Mouse (Mus musculus) CD8-positive naive resting alpha-beta T cell, adult 2 months (primary cell): ENCODE measurements around the gene Rps19bp1.

Experiments used
- DNase-seq, 2 experiments: peaks; one replicate each; pipeline ENCODE4 v3.0.0; 2022; ENCODE audit warnings: low read depth in 2 of 2, low spot score in 2 of 2

The Rps19bp1 gene

DNA sequence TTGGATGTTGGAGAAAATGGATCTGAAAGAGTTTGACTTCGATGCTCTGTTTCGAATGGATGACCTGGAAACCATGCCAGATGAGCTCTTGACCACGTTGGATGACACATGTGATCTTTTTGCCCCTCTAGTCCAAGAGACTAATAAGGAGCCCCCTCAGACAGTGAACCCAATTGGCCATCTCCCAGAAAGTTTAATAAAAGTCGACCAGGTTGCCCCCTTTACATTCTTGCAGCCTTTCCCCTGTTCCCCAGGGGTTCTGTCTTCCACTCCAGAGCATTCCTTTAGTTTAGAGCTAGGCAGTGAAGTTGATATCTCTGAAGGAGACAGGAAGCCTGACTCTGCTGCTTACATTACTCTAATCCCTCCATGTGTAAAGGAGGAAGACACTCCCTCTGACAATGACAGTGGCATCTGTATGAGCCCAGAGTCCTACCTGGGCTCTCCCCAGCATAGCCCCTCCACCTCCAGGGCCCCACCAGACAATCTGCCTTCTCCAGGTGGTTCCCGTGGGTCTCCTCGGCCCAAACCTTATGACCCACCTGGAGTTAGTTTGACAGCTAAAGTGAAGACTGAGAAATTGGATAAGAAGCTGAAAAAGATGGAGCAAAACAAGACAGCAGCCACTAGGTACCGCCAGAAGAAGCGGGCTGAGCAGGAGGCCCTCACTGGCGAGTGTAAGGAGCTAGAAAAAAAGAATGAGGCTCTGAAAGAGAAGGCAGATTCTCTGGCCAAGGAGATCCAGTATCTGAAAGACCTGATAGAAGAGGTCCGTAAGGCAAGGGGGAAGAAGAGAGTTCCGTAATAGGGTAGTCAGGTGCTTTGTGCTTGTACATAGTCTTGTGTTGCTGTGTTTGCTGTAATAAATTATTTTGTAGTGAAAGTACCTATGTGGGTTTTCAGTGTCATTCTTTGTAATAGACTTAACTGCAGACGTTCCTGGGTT, 7.2 kb downstream of the Rps19bp1 start:
- no peak for DNase-seq

DNA sequence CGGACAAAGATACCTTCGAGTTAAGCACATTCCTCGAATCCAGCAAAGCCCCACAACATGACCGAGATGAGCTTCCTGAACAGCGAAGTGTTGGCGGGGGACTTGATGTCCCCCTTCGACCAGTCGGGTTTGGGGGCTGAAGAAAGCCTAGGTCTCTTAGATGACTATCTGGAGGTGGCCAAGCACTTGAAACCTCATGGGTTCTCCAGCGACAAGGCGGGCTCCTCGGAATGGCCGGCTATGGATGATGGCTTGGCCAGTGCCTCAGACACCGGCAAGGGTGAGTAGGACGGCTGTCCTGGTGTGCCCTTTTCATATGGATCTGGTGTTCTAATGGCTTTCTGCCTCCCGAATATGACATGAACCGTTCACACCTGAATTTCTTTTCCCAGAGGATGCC, 7.9 kb downstream of the Rps19bp1 start:
- DNase-seq: no peak

DNA sequence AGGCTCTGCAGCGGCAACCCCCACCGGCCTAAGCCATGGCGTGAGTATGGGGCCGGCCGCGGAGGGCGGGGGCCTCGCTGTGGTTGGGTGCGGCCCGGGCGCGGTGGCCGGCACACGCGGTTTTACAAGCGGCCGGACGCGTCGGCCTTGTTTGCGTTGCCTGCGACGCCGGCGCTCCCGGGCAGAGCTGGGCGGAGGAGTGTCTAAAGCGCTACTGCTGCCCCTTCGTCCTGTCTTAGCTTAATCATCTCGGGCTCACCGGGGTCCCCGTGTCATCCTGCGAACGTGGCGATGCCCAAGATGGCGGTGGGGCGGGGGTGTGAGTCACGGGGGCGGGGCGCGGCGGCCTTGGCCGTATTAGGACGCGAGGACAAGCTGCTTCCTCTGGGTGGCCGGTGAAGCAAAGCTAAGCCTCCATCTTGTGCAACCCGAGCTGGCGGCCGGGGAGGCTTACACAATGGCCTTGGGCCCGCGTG, 8.4 kb downstream of the Rps19bp1 start:
- no peak for DNase-seq

DNA sequence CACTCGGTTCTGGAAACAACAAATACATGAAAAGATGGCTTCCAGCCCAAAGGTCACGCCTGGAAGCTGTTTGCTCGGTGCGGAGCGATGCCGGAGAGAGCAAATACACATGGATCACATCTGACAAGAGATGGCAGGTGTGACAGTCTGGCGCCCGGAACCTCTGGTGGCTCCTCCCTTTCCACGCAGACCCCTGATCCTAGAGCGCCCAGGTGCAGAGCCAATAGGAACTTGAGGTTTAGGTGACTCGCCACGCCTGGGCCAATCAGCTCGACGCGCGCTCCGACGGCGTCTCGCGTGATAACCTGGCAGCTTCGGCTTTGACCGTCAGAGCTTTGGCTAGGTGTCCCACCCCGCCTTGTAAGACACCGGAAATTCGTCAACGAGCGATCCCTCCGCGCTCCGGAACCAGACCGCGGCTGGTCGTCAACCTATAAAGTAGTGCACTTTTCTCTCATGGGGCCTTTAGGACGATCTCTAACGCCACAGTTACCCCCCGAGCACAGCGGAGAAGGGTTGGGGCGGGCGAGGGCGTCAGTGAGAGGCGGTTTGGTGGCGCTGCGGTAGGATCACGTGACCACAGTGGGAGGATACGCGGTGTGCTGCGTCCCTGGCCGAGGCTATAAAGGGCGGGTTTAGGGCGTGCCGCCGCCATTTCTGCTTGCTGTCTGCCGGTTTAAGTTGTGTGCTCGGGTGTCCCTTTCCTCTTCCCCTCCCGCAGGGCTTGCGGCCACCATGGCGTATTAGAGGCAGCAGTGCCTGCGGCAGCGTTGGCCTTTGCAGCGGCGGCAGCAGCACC, 9.1 kb downstream of the Rps19bp1 start, which contains the start of gene Atf4:
Gene Atf4, plus strand, starts transcription at position 338 of the 799 bp plus-strand sequence.
- DNase-seq: peak; percentile 97 to 99

DNA sequence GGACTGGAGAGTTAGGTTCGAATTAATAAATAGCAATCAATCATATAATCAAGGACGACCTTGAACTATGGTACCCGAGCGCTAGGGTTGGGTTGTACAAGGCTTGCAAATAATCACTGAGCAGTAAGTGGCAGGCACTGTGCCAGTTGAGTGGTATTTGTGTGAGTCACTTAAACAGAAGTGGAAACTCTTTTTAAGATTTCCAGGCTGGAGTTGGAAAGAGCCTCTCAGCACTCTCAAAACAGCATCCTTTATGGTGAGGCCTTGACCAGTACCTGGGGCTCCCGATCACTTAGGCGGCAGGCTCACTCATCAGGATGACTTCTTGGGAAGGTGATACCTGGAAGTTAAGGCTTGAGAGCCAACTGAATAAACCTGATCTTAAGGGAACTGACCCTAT, 9.9 kb downstream of the Rps19bp1 start:
- DNase-seq: no peak

DNA sequence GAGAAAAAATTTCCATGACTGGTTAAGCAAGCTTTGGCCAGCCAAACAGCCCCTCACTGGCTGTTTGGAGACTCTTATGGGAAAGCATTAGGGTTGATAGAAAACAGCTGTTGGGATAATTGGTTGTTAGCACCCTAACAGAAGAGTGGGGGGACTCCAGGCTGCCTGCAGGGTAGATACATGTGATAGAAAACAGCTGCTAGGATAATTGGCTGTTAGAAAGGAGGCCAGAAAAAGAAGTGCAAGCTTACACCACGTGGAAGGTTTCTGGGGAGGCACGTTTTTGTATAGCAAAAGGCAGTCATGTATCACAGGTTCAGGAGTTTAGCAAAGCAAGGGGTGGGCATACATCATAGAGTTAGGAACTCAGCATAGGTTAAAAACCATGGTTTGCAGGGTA, 10.6 kb downstream of the Rps19bp1 start:
- no peak for DNase-seq

DNA sequence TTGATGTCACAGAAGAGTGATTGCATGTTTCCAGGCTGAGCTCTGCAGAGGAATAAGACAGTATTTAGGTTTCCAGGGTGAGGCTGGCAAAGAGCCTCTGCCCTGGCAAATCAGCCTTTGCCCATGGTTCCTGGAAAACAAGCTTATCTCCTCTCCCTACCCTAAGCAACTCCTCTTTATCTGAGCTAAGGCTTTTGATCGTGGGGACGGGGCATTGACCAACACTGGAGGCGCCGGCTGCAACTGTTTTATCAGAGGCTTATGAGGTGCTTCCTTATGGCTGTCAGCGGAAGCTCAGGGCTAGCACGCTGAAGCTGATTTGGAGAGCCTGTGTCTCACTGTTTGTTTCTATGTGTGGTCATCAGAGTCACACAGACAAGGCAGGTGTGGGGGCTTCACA, 13.5 kb downstream of the Rps19bp1 start:
- DNase-seq: no peak

DNA sequence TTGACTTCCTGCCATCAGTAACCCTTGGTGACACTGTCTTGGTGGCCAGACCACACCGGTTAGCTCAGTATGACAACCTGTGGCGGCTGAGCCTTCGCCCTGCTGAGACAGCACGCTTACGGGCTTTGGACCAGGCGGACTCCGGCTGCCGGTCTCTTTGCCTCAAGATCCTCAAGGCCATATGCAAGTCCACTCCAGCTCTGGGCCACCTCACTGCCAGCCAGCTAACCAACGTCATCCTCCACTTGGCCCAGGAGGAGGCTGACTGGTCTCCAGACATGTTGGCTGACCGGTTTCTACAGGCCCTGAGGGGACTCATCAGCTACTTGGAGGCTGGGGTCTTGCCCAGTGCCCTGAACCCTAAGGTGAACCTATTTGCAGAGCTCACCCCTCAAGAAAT, 14.4 kb downstream of the Rps19bp1 start:
- no peak for DNase-seq

DNA sequence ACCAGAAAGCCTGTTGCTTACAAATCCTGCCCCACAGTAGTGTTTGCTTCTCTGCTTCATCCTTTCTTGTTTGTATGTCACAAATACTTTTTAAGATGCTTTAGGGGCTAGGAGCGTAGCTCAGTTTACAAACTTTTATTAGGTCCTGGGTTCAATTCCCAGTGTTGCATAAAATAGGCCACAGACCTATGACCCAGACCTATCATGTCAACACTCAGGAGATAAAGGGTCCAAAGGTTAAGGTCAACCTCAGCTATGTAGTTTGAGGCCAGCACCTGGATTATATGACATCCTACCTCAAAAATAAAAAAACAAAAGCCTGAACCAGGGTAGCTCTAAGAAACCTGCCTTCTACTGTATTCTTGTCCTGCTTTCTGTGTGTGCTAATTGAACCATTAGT, 15.5 kb downstream of the Rps19bp1 start:
- DNase-seq: no peak

DNA sequence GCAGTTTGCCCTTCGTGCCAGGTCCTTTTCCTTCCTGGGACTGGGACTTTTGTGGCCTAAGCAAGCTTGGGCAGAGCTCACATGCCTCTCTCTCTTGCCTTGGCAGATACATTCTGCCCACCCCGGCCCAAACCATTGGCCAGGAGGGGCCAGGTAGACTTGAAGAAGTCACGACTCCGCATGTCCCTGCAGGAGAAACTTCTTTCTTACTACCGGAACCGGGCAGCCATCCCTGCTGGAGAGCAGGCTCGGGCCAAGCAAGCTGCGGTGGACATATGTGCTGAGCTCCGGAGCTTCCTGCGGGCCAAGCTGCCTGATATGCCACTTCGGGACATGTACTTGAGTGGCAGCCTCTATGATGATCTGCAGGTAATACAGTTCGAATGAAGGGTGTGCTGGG, 16.0 kb downstream of the Rps19bp1 start:
- DNase-seq: no peak

DNA sequence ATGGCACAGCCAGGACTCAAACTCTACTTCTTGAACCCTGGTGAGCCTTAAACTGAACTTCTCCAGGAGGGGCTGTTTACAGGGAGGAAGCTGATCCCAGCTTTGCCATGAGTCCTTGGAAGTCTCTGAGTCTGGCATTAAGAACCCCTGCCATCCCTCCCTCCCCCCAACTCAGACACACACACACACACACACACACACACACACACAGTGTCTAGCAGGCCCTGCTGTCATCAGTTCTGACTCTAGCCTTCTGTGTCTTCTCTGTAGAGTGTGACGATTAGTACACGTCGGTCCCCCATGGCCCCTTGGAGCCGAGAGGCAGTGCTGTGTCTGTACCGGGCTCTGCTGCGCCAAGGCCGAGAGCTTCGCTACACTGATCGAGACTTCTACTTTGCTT, 28.6 kb downstream of the Rps19bp1 start, which contains the start of gene AC140267.1:
Gene AC140267.1, plus strand, starts transcription at position 301 of the 400 bp plus-strand sequence.
- no peak for DNase-seq

DNA sequence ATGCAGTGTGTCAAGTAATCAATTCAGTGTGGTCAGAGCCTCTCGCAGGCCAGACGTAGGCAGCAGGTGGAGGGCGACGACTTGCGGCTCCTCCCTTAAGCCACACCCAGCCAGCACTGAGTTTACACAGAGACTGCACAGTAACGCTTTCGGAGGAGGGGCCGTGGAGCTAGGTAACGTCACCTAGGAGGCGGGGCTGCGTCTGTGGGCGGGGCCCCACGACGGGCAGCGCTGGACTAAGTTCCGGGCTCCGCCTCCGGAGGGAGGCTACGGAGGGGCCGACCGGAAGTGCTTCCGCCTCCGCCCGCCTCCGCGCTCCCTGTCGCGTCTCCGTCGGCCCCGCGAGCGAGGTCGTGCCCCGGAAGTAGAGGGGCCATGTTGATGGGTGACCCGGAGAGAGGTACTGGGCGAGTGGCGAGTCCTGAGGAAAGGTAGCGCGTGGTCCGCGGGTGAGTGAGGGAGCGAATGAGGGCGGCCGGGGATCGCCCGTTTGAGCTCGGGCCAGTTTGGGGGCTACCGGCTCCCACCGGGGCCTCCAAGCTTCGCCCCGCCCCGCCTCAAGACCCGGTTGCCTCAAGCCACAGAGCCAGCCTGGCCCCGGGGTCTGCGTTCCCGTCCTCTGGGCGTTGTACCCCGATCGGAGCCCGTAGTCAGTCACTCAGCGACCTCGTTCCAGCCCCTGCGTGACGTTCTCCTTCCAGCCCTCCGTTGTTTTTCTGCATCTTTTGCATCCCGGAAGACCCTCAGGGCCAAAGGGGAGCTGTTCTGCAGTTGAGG, 30.2 kb downstream of the Rps19bp1 start, which contains the start of gene Mief1:
Gene Mief1, plus strand, starts transcription at position 286 of the 777 bp plus-strand sequence.
- DNase-seq: peak; percentile 98 to 99

DNA sequence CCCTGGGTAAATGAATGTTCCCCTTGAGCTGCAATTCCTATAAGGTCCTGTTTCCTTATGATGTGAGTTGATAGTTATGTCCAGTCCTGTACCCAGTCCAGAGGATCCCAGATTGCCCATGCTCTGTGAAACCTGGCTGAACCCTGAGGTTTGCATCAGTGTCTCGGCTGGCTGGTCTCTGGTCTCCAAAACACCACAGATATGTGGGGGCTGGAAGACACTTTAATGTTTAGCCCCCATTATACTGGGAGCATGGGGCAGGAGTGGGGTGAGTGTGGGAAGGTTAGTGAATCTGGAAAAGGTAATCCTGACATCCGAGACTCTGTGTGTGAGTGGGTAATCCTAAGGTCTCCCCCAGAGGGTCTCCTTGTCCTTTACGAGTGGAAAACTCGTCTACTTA, 31.1 kb downstream of the Rps19bp1 start:
- DNase-seq: no peak

DNA sequence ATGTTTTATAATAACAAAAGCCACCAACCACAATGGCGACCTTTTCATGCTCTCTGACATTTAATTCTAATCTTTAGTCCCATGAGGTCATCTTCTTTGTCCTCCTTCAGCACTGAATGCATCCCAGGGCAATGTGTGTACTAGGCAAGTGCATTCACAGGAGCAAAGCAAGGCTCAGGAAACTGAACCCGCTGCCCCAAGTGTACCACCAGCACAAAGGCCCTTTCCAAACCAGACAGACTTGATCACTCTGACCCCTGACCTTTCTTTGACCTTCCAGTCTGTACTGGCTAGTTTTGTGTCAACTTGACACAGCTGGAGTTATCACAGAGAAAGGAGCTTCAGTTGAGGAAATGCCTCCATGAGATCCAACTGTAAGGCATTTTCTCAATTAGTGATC, 31.8 kb downstream of the Rps19bp1 start:
- no peak for DNase-seq

DNA sequence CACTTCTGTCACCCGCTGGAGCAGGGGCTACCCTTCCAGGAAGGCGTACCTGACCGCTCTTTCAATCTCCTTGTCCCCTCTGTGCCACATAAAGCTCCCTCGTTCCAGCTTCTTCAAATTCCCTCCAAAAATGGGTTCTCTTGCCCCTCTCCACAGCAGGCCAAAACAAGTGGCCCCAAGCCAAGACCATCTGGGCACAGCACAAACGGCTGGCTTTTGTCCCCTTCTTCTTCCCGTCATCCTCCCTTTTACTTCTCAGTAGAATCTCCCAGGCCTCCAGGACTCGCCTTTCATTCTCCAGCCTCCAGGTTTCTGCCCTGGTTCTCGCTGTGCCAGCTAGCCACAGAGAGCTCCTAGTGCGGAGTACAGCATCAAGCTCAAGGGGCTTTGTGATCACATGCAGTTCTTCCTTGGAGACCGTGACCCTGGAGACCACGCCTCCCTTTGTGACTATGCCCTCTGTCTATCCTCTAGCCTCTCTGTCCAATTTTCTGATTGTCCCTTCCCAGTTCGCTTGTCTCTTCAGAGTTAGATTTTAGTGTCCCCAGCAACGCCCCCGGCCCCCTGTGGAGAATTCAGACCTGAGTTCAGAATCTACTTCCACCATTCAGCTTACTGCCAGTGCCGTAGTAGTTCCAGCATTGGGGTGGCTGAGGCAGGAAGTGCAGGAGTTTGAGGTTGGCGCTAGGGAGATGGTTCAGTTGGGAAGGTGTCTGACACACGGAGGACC, 35.9 kb downstream of the Rps19bp1 start:
- DNase-seq: no peak

DNA sequence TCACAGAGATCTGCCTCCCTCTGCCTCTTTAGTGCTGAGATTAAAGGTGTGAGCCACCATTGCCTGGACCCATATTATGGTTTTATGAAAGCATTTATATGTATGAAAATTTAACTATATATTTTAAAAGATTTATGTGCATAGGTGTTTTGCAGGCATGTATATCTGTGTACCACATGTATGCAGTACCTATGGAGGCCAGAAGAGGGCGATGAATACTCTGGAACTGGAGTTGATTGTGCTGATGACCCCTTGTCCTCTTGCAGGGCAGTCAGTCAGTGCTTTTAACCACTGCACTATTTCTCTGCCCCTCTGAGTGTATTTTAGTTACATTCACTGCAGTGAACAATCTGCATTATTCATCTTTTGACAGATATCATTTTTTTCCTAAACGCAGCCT, 38.3 kb downstream of the Rps19bp1 start:
- peak; percentile 56 to 67 for DNase-seq

DNA sequence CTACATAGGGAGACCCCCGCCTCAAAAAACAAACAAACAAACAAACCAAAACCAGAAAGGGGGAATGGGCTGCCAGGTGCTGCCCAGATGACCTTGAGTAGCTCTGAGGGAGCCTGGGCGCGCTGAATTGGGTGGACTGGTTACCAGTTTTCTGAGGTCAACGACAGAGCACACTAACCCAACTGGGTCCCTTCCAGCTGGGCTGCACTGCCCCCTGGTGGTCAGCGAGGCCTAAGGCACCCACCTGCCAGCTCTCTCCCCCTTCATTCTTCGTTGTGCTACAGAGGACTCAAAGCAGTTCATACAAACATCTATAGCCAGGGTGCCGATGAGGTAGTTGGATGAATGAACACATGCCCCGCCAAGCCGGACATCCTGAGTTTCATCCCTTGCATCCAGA, 38.9 kb downstream of the Rps19bp1 start:
- DNase-seq: peak; percentile 78 to 85

DNA sequence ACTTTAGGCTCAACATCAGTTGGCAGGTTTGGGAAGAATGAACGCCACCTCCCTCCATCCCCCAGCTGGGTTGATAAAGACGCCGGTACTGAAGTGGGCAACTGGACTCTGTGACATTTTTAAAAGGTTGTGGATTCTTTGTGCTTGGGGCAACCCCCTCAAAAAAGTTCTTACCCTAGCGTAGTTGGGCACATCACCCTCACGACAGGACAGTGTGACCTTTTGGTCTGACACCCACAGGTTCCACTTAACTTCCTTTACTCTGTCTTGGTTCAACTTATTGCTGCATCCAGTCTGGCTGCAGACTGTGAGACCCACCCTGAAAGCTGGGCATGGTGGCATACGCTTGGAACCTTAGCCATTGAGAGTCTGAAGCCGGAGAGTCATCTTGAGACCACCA, 40.4 kb downstream of the Rps19bp1 start:
- no peak for DNase-seq

DNA sequence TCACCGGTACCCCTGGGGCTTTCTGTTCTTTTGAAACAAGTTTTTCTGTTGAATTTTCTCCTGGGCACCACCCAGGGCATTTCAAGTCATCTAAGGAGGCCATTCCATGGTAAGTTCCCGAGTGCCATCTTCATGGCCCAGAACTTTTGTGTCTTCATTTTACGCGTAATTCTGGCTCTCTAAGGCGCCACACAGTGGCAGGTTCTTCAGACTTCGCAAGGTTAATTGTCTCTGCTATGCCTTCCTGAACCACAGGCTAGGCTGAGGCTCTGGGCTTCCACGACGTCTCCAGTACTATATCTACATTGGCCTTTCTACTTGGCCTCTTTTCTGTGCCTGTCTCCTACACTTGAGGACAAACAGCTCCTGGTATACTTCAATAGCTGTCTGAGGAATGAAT, 43.1 kb downstream of the Rps19bp1 start:
- DNase-seq: no peak
